Comparison of ENCODE assay signal across 8 mouse cellular contexts in the genomic region with DNA sequence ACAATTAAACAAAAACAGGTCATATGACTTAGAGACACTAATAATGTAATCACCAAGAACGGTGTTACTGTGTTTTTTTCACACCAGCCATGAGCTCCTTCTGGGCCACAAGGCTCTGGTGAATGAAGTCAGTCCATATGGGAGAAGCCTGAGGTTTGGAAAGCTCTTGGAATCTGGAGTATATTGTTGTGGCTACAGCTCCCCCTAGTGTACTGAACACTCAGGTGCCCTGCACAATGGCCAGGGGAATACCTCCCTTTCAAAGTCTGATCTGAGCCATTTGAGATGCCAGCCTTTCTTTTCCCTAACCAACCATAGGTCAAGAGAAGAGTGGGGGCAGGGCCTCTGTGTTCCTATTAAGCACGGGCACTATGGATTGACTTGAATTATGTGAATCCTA.
DNase-seq lines count a peak whose midpoint lies in the region; ATAC-seq and TF ChIP-seq lines count a peak whose summit lies in the region.

No protein-coding gene starts in this region.

- peak; percentile 91 for ATAC-seq in hindbrain, embryonic 14.5 days (ENCODE audit: low FRiP score)
- peak; percentile 76; the same call in 1 of the 2 replicates for ATAC-seq in lung, embryonic 15.5 days (ENCODE audit: borderline replicate concordance, extremely low read depth, low FRiP score, low TSS enrichment)

- TF ChIP-seq CTCF in cerebellum, adult 2 months (IDR thresholded peaks at IDR 0.05; ENCODE audit: borderline replicate concordance, insufficient read depth, low read depth, low read length), result peak; percentile 80

- no peak for TF ChIP-seq POLR2A in cerebellum, adult 2 months (IDR thresholded peaks at IDR 0.05; ENCODE audit: borderline replicate concordance, insufficient read depth, low read length)

- no peak overlapping the region for H3K27ac ChIP-seq in cerebellum, adult 2 months (ENCODE audit: insufficient read depth, low read length)
- no peak overlapping the region for H3K27ac ChIP-seq in hindbrain, embryonic 14.5 days
- H3K27ac ChIP-seq in lung, embryonic 15.5 days, result no peak overlapping the region

- H3K9me3 ChIP-seq in hindbrain, embryonic 14.5 days (ENCODE audit: control insufficient read depth, low read length), result no peaks in the 10 kb centered on the region
- no peaks in the 10 kb centered on the region for H3K9me3 ChIP-seq in lung, embryonic 15.5 days

- DNase-seq in T-cell, adult 2 months (ENCODE audit: low spot score), result peak; percentile 16
- peak; percentile 71 to 75 for DNase-seq in cerebellum, adult 2 months
- DNase-seq in forelimb bud, embryonic 11.5 days (ENCODE audit: low read depth, low spot score), result peak; percentile 82
- DNase-seq in hindbrain, embryonic 14.5 days (ENCODE audit: low spot score), result peak; percentile 85
- DNase-seq in layer of hippocampus, postnatal 10 days (ENCODE audit: low spot score in 2 of 2), result peak; percentile 74 to 82
- peak; percentile 90 for DNase-seq in retina, embryonic 14.5 days (ENCODE audit: low spot score)
- no peak for DNase-seq in spleen, postnatal 14 days (ENCODE audit: low spot score in 2 of 2)

- H3K4me2 ChIP-seq in hindbrain, embryonic 14.5 days (replicated peaks), result no peak overlapping the region
- no peak overlapping the region for H3K4me2 ChIP-seq in lung, embryonic 15.5 days

- no peaks in the 10 kb centered on the region for H3K27me3 ChIP-seq in cerebellum, adult 2 months (ENCODE audit: control insufficient read depth, insufficient read depth, low read length)
- no peaks in the 10 kb centered on the region for H3K27me3 ChIP-seq in hindbrain, embryonic 14.5 days (ENCODE audit: control insufficient read depth, insufficient read depth, low read length)
- H3K27me3 ChIP-seq in lung, embryonic 15.5 days, result no peaks in the 10 kb centered on the region

- no peaks in the 10 kb centered on the region for H3K36me3 ChIP-seq in hindbrain, embryonic 14.5 days (replicated peaks; ENCODE audit: control insufficient read depth, insufficient read depth)
- H3K36me3 ChIP-seq in lung, embryonic 15.5 days, result no peaks in the 10 kb centered on the region

- H3K4me1 ChIP-seq in cerebellum, adult 2 months (ENCODE audit: control insufficient read depth, insufficient read depth, low read length), result no peaks in the 10 kb centered on the region
- H3K4me1 ChIP-seq in hindbrain, embryonic 14.5 days (replicated peaks; ENCODE audit: control insufficient read depth, insufficient read depth, low read length), result no peaks in the 10 kb centered on the region
- no peaks in the 10 kb centered on the region for H3K4me1 ChIP-seq in lung, embryonic 15.5 days

- H3K9ac ChIP-seq in hindbrain, embryonic 14.5 days, result no peak overlapping the region
- no peak overlapping the region for H3K9ac ChIP-seq in lung, embryonic 15.5 days

- H3K4me3 ChIP-seq in cerebellum, adult 2 months (replicated peaks; ENCODE audit: insufficient read depth, low read depth, low read length), result no peak overlapping the region
- no peak overlapping the region for H3K4me3 ChIP-seq in hindbrain, embryonic 14.5 days (replicated peaks; ENCODE audit: low read length)
- no peak overlapping the region for H3K4me3 ChIP-seq in lung, embryonic 15.5 days

- 3% methylated on average over 2 of the region's 2 CpGs for WGBS in cerebellum, adult 2 months
- 8% methylated on average over 2 of the region's 2 CpGs for WGBS in hindbrain, embryonic 14.5 days
- WGBS in lung, embryonic 15.5 days, result 5% methylated on average over 2 of the region's 2 CpGs

Comparison
In these comparisons a context has a peak if more than half of its experiments do, and no peak if none do; other contexts are left out.
1. DNase-seq: peak in T-cell, adult 2 months (single experiment), cerebellum, adult 2 months (2 of 2), forelimb bud, embryonic 11.5 days (single experiment), hindbrain, embryonic 14.5 days (single experiment), layer of hippocampus, postnatal 10 days (2 of 2) and retina, embryonic 14.5 days (single experiment); none in spleen, postnatal 14 days (0 of 2).